In genomic region chr4:98444437-98445139, GRCm38 (mm10) we compare ENCODE assay signal across 7 mouse cellular contexts. TPM values are rescaled to one million over a fixed set of nuclear protein-coding genes. Genes with fewer than 3 reads are reported as not detected.
A peak's percentile ranks its signal among the peaks of the same experiment; 100 is the strongest.
DNase-seq lines count a peak whose midpoint lies in the region; TF ChIP-seq lines count a peak whose summit lies in the region.

No protein-coding gene starts in this region.

- no peak overlapping the region for H3K4me3 ChIP-seq in ES-E14 (ENCODE audit: insufficient read depth in 1 of 2, low read depth in 1 of 2, low read length in 2 of 2, poor library complexity in 1 of 2, severe bottlenecking in 1 of 2)

- H3K9me3 ChIP-seq in ES-E14 (ENCODE audit: control insufficient read depth, insufficient read depth, low read depth, low read length) = no peaks in the 10 kb centered on the region

- DNase-seq in CD4-positive, CD25-positive, alpha-beta regulatory T cell, adult 2 months (ENCODE audit: low read depth, low spot score) = peak; percentile 73
- peak; percentile 13 for DNase-seq in ES-E14 (ENCODE audit: low read depth, low spot score)
- peak; percentile 35 to 40 for DNase-seq in cerebellum, postnatal 36 days
- DNase-seq in gastrocnemius, postnatal 4 days (ENCODE audit: low spot score in 2 of 2) = peak; percentile 26 to 53
- DNase-seq in kidney, postnatal 10 days = peak; percentile 79
- peak; percentile 54 for DNase-seq in lung, postnatal 14 days
- peak; percentile 67 to 73 for DNase-seq in right cerebral cortex, adult 2 months (ENCODE audit: low spot score in 2 of 2)

- no peaks in the 10 kb centered on the region for H3K36me3 ChIP-seq in ES-E14 (ENCODE audit: control insufficient read depth, insufficient read depth, low read length, poor library complexity, severe bottlenecking)

- H3K27ac ChIP-seq in ES-E14 (ENCODE audit: insufficient read depth, low read depth, low read length, poor library complexity, severe bottlenecking) = no peak overlapping the region

- no peaks in the 10 kb centered on the region for H3K4me1 ChIP-seq in ES-E14 (ENCODE audit: control insufficient read depth in 2 of 2, insufficient read depth in 2 of 2, low read length in 2 of 2, poor library complexity in 1 of 2)

- no peak overlapping the region for H3K9ac ChIP-seq in ES-E14 (ENCODE audit: insufficient read depth, low read depth, low read length, poor library complexity, severe bottlenecking)

- in situ Hi-C loops in ES-E14 (cut with MboI; ENCODE audit: low sequenced_read_pairs in 2 of 2, unreplicated experiment in 2 of 2) = no loop called here

TF ChIP-seq in ES-E14, 5 proteins besides CTCF, POLR2A, EP300 and RAD21:
- TF ChIP-seq HCFC1 (IDR thresholded peaks at IDR 0.05; ENCODE audit: borderline replicate concordance, insufficient read depth, low read length) = no peak
- TF ChIP-seq ZC3H11A (IDR thresholded peaks at IDR 0.05; ENCODE audit: borderline replicate concordance, low read depth, low read length) = no peak
- TF ChIP-seq MAFK (IDR thresholded peaks at IDR 0.05; ENCODE audit: insufficient read depth, low read depth, low read length) = no peak
- no peak for TF ChIP-seq CHD2 (IDR thresholded peaks at IDR 0.05; ENCODE audit: low read depth, low read length)
- TF ChIP-seq ZNF384 (IDR thresholded peaks at IDR 0.05; ENCODE audit: low read depth, low read length) = no peak
TF ChIP-seq in ES-E14: peak in this region for 0.

RNA-seq across cellular contexts. Expression of gene Patj, which starts 49.0 kb away (rescaled TPM):
- 17.7 and 24.0 TPM in 2 replicates for total RNA-seq in ES-E14 (2012; rRNA removed)
- 10 to 100 TPM in 1 of 2 experiments, 1 to 10 TPM in 1; 8.4 to 10.7 TPM for total RNA-seq in gastrocnemius, postnatal 4 days (2021)

Comparison
In these comparisons a context has a peak if more than half of its experiments do, and no peak if none do; other contexts are left out.
1. DNase-seq: peak in every context shown above with its lines; median percentile 79 in kidney, postnatal 10 days; 73 in CD4-positive, CD25-positive, alpha-beta regulatory T cell, adult 2 months; 70 in right cerebral cortex, adult 2 months; 54 in lung, postnatal 14 days; 40 in gastrocnemius, postnatal 4 days; 38 in cerebellum, postnatal 36 days; 13 in ES-E14.